Mouse (Mus musculus) adrenal gland, adult 2 months (tissue): Measurements from ENCODE around the gene Hspb1. TPM values are rescaled to one million over a fixed set of nuclear protein-coding genes. Genes with fewer than 3 reads are reported as not detected.

Experiments used
- polyA plus RNA-seq: library from polyadenylated mRNA; depleted of rRNA; stranded (reverse); fragments of >200 nt; gene quantifications from 2 replicates; pipeline ENCODE4 v1.2.3, GENCODE M21; 2012; rRNA removed
- total RNA-seq, 2 experiments: library from RNA; stranded (reverse); gene quantifications; 2 replicates each; pipeline ENCODE4 v1.2.3; 2021

Hspb1 gene
- total and polyA plus RNA-seq, 3 experiments, result 236 to 614 (median 309) TPM

Other genes with a start within 250 kb of the Hspb1 start
- gene Por, start 217.9 kb upstream of the Hspb1 start, total RNA-seq, result 100 to 1,000 TPM; 265 to 364 TPM
- gene Por, start 217.9 kb upstream of the Hspb1 start, polyA plus RNA-seq, result 371 and 563 TPM in 2 replicates
- gene Tmem120a, start 143.5 kb upstream of the Hspb1 start, total RNA-seq, result 10 to 100 TPM; 40.8 to 80.5 TPM
- gene Tmem120a, start 143.5 kb upstream of the Hspb1 start, polyA plus RNA-seq, result 60.0 and 87.2 TPM in 2 replicates
- under 1 TPM; 0.32 to 0.52 TPM for gene Styxl1, start 109.5 kb upstream of the Hspb1 start, total RNA-seq
- 0.29 and 0.48 TPM in 2 replicates for gene Styxl1, start 109.5 kb upstream of the Hspb1 start, polyA plus RNA-seq
- gene Mdh2, start 109.4 kb upstream of the Hspb1 start, total RNA-seq, result 100 to 1,000 TPM; 593 to 606 TPM
- gene Mdh2, start 109.4 kb upstream of the Hspb1 start, polyA plus RNA-seq, result 1,232 and 1,278 TPM in 2 replicates
- 1 to 10 TPM; 2.8 to 3.9 TPM for gene Srrm3, start 81.0 kb upstream of the Hspb1 start, total RNA-seq
- 3.0 and 3.6 TPM in 2 replicates for gene Srrm3, start 81.0 kb upstream of the Hspb1 start, polyA plus RNA-seq
- 100 to 1,000 TPM; 563 to 611 TPM for gene Ywhag, start 46.7 kb downstream of the Hspb1 start, total RNA-seq
- 227 and 268 TPM in 2 replicates for gene Ywhag, start 46.7 kb downstream of the Hspb1 start, polyA plus RNA-seq
- 1 to 10 TPM; 2.8 to 3.1 TPM for gene Ssc4d, start 86.6 kb downstream of the Hspb1 start, total RNA-seq
- 4.3 and 11.1 TPM in 2 replicates for gene Ssc4d, start 86.6 kb downstream of the Hspb1 start, polyA plus RNA-seq
- gene Zp3, start 92.2 kb downstream of the Hspb1 start, total RNA-seq, result not detected
- not detected in 2 replicates for gene Zp3, start 92.2 kb downstream of the Hspb1 start, polyA plus RNA-seq
- gene Dtx2, start 106.9 kb downstream of the Hspb1 start, total RNA-seq, result 10 to 100 TPM; 13.6 to 19.0 TPM
- 30.1 and 34.3 TPM in 2 replicates for gene Dtx2, start 106.9 kb downstream of the Hspb1 start, polyA plus RNA-seq
- 10 to 100 TPM in 1 of 2 experiments, 1 to 10 TPM in 1; 8.8 to 10.8 TPM for gene Upk3b, start 150.6 kb downstream of the Hspb1 start, total RNA-seq
- gene Upk3b, start 150.6 kb downstream of the Hspb1 start, polyA plus RNA-seq, result 8.5 and 8.9 TPM in 2 replicates
- under 1 TPM in 1 of 2 experiments, not detected in 1; 0.35 TPM for gene Upk3bl, start 166.6 kb downstream of the Hspb1 start, total RNA-seq
- gene Upk3bl, start 166.6 kb downstream of the Hspb1 start, polyA plus RNA-seq, result 0.30 TPM in 1 of 2 replicates, not detected in the other
- 10 to 100 TPM; 10.5 to 14.7 TPM for gene Rasa4, start 196.0 kb downstream of the Hspb1 start, total RNA-seq
- gene Rasa4, start 196.0 kb downstream of the Hspb1 start, polyA plus RNA-seq, result 29.5 and 34.4 TPM in 2 replicates
- 10 to 100 TPM; 88.6 to 94.3 TPM for gene Polr2j, start 228.7 kb downstream of the Hspb1 start, total RNA-seq
- 22.3 and 34.0 TPM in 2 replicates for gene Polr2j, start 228.7 kb downstream of the Hspb1 start, polyA plus RNA-seq
- gene Lrwd1, start 248.2 kb downstream of the Hspb1 start, total RNA-seq, result 10 to 100 TPM in 1 of 2 experiments, 1 to 10 TPM in 1; 8.0 to 11.9 TPM
- 24.8 and 26.6 TPM in 2 replicates for gene Lrwd1, start 248.2 kb downstream of the Hspb1 start, polyA plus RNA-seq
- gene Alkbh4, start 248.2 kb downstream of the Hspb1 start, total RNA-seq, result 1 to 10 TPM; 7.8 to 8.9 TPM
- 16.3 and 20.6 TPM in 2 replicates for gene Alkbh4, start 248.2 kb downstream of the Hspb1 start, polyA plus RNA-seq